Mouse (Mus musculus): ENCODE results near the gene Slc35a5.
A peak's percentile ranks its signal among the peaks of the same experiment; 100 is the strongest.

The Slc35a5 gene

GRCm38 (mm10) chr16:45158522-45159388, at the start of gene Slc35a5, which contains the start of gene Atg3:
Slc35a5 (minus strand) TSS chr16:45158706.
Atg3 (plus strand) TSS chr16:45158785.
- peak; percentile 86 for DNase-seq (ENCODE audit: low spot score)

DNA sequence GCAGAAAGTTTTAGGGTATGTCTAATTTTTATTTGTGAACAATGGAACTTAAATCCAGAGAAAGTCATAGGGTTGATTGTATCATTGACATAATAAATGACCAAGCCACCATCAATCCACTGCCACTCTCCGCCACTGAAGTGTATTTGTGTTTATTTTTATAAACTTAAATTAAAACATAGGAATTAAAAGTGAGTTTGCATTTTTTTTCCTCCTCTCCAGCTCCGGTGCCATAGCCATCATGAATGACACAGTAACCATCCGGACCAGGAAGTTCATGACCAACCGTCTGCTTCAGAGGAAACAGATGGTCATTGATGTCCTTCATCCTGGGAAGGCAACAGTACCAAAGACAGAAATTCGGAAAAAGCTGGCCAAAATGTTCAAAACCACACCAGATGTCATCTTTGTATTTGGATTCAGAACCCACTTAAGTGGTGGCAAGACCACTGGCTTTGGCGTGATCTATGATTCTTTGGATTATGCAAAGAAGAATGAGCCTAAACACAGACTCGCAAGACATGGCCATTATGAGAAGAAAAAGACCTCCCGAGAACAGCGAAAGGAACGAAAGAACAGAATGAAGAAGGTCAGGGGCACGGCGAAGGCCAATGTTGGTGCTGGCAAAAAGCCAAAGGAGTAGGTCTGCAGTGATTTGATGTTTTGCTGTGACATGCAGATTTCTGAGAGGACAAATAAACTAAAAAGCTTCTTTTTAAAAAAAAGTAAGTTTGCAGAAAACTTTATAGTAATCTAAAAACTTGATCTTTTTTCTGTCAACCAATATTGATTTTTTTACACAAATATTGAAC, 46.6 kb upstream of the Slc35a5 start:
- DNase-seq (ENCODE audit: low spot score): no peak

GRCm38 (mm10) chr16:45204438-45204837, 45.9 kb upstream of the Slc35a5 start:
- DNase-seq (ENCODE audit: low spot score): no peak

- DNase-seq (ENCODE audit: low spot score): no peak
These were observed 42.9 kb upstream of the Slc35a5 start for GRCm38 (mm10) chr16:45201395-45201794.

- DNase-seq (ENCODE audit: low spot score): no peak
These were observed 38.3 kb upstream of the Slc35a5 start for GRCm38 (mm10) chr16:45196816-45197215.

DNA sequence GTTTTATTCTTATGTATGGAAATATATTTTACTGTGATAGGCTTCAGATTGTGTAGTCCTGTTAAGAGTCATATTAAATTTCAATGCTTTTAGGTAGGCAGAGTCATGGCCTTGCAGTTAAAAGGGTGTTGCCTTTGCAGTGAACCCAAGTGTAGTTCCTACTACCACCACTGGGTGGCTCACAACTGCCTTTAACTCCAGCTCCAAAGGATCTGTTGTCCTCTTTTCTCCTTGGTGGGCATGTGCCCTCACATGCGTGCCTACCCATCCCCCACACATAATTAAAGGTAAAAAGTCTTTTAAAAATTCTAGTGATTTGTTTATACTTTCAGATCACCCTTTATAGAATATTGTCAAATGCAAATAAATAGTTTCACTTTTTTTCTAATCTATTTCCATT, 34.1 kb upstream of the Slc35a5 start:
- DNase-seq (ENCODE audit: low spot score): peak; percentile 16

GRCm38 (mm10) chr16:45181824-45182223, 23.3 kb upstream of the Slc35a5 start:
- no peak for DNase-seq (ENCODE audit: low spot score)

GRCm38 (mm10) chr16:45178552-45178951, 20.0 kb upstream of the Slc35a5 start:
- no peak for DNase-seq (ENCODE audit: low spot score)

DNA sequence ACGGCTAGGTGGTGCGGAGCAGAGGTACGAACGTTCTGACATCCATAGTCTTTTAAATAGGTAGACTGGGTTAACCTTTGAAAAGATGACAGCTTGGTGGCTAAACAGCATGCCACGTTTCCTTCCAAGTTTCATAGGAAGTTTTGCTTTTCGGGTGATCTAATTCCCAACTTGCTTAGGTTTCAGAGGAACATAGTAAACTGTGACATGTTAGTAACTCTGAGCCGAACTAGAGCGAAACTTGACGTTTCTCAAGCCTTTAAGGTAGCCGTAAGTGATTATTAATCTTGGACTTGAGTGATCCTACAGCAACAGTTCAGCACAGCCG, 847 bp upstream of the Slc35a5 start:
- DNase-seq (ENCODE audit: low spot score): no peak

- DNase-seq (ENCODE audit: low spot score): peak; percentile 24
These were observed 377 bp downstream of the Slc35a5 start for GRCm38 (mm10) chr16:45158136-45158521.

GRCm38 (mm10) chr16:45154741-45155250, 3.7 kb downstream of the Slc35a5 start:
- no peak for DNase-seq (ENCODE audit: low spot score)

GRCm38 (mm10) chr16:45148488-45149082, 9.9 kb downstream of the Slc35a5 start:
- no peak for DNase-seq (ENCODE audit: low spot score)

DNA sequence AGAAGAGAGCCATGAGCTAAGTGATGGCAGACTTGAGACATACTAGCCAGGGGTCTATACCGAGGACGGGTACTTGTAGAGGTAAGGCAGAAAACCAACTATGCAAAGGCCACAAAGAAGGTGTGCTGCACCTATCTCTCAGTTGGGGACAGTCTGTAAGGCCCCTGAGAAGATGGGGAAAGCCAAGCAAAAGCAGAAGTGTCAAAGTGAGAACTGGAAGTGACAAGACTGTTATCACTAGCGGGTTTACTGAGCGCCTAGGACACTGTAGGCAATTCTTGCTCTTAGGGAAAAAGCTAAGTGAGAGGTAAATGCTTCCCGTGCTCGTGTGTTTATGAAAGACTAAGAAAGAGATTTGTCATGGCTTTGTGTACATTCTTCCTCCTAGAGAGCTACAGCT, 13.4 kb downstream of the Slc35a5 start:
- no peak for DNase-seq (ENCODE audit: low spot score)

DNA sequence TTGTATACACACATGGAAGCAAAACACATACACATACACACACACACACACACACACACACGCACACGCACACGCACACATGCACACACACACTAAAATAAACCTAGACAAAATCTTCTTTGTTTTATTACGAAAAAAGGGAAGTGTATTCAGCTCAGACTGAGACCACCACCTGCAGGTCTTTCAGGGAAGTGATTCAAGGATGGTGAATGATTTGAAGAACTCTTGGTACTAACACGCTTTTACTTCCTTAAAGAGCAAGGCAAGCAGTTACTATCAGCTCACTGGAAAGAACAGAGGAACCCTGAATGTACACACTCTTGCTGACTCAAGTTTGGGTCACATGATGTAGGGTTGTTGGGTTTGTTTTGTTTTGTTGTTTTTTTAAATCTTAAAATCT, 15.9 kb downstream of the Slc35a5 start:
- no peak for DNase-seq (ENCODE audit: low spot score)

GRCm38 (mm10) chr16:45141711-45142110, 16.8 kb downstream of the Slc35a5 start:
- DNase-seq (ENCODE audit: low spot score): no peak

DNA sequence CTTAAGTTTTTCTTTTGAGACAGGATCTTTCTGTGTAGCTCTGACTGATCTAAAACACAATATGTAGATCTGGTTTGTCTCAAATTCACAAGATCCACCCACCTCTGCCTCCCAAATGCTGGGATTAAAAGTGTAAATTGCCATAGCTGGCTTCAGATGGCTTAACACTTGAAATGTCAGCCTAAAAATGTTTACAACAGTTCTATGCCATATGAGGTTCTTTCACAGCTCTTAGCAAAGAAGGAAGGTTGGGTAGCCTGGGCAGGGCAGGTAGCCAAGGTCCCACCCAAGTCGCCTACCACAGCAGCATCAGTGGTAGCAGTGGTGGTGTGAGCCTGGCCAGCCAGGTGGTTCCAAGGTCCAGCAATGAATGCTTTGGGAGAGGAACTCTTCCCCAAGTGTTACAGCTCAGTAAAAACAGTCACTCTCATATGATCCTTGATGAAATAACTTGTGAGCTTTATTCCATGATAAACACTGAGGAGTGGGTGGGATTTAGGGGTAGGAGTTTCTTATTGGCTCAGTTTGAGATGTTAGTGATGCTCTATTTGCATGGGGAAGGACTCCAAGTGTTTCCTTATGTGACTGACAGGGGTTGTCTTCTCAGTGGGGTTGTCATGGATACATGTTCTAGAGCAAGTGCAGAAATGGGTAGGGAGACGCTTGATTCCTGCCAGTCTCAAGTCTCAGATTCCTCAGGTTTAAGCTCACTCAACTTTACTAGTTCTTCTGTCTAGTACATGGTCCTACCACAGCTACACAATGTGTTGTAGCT, 30.4 kb downstream of the Slc35a5 start:
- DNase-seq (ENCODE audit: low spot score): no peak

DNA sequence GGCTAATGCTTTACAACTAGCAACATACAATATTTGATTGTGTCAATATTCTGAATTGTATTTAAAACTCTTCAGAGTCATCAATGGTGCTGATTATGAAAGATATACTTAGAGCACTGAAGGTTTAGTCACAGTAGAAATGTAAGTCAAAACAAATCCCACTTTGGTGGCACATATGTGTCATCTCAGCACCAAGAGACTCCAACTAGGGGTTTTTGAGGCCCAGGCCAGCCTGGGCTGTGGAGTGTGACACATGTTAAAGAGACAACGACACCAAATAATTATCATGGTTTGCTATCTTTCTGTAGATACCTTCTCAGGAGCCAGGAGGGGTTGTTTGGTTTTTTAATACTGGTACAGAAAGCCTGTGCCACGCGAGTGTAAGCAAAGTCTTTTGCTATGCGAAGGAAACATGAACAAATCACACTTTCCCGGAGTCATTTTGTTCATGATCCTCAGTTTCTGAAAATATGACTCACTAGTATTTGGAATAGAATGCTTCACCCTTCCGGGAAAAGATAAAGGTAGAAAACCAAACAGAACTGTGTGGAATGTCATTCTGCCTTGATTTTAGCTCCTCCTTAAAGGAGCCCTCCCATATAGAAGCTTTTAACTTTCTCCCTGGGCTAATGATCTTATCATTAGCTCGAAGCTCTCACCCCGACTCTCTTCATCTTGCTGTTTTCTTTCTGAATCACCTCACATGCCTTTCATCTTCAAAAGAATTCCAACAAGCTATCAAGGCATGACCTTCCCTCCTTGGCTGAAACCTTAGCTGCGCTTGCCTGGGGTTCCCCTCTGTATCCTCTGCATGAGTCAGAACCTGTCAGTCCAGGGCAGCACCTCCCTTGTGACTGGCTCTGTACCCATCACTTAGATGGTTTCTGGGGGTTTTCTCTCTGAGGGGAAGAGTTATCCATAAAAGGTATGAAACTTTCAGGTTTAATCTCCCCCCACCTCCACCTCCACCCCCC, 34.0 kb downstream of the Slc35a5 start:
- DNase-seq (ENCODE audit: low spot score): no peak

GRCm38 (mm10) chr16:45122571-45122970, 35.9 kb downstream of the Slc35a5 start:
- no peak for DNase-seq (ENCODE audit: low spot score)

GRCm38 (mm10) chr16:45120844-45121425, 37.6 kb downstream of the Slc35a5 start:
- DNase-seq (ENCODE audit: low spot score): no peak

GRCm38 (mm10) chr16:45118760-45119159, 39.7 kb downstream of the Slc35a5 start:
- DNase-seq (ENCODE audit: low spot score): no peak
